Mouse (Mus musculus): ENCODE measurements around the gene Mc3r.
A peak's percentile ranks its signal among the peaks of the same experiment; 100 is the strongest.

The Mc3r gene

DNA sequence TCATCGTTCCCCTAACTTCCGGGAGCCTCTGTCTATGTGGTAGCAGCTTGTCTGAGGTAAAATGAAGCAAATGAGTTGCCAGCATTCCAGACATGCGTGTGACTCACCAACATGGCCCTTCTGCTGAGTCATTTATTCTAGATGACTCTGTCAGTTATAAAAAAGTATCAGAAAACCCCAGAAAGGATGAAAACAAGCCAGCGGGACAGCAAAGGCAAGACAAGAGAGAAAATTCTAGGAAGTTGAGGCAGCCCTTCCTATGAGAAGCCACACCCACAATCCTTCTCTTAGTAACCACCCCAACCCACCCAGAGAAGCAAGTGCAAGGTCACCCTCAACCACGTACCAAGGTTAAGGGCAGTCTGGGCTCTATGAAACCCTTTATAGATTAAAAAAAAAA, 8.7 kb downstream of the Mc3r start:
- DNase-seq: no peak

DNA sequence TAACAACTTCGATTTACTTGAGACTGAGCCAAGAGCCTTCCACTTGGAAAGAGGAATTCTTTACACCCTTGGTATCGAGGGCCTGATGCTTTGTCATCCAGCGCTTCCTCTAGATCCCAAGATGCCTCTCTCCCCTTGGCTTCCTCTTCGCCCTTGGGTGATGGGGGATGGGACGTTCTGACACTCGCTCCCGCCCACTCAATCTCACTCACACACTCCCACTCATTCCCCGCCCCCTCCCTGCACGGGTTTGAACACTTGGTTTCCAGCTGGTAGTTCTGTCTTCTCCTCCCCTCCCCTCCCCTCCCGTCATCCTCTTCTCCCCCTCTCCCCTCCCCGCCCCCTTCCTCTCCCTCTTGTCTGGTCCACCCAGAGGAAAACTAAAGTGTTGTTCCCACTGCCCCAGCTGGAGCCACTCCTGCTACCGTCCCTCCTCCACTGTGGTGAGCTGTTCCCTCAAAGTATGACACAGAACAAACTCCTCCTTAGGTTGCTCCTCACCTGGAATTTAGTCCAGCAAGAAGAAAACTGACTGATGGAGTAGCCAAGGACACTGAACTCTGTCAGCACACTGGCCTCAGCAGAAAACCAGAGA, 9.3 kb downstream of the Mc3r start:
- DNase-seq: no peak

DNA sequence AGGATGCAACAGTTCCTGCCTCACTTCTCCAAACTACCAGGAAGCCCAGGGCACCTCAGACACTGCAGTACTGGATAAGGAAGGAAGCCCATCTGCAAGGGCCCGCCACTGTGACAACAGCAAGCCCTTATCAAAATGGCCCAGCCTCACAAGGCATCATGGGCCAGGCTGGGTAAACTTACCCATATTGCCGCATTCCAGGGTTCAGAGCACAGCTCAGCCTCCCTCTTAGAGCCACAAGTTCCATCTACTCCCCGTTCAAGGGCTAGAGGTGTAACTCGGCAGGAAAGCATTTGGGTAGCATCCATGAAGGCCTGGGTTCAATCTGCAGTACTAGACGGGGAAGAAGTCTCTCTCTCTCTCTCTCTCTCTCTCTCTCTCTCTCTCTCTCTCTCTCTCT, 11.8 kb downstream of the Mc3r start:
- no peak for DNase-seq

DNA sequence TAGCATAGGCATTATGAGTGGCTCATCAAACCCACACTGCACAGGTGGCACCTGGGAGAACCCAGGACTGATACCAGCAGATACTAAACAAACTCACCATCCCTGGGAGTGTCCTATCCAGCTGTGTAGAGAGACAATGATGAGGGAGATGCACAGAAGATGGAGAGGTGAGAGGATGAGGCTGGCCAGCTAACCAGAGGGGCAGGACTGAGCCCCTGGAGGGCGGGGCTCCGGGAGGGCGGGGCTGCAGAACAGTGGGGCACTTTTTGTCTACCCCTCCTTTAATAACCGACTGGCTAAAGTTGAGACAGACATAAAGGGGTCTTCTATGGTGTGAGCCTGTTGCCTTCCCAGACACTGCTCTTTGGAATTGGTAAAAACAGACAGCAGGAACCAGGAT, 13.1 kb downstream of the Mc3r start:
- DNase-seq: no peak

- no peak for DNase-seq
Measured at GRCm38 (mm10) chr2:172263216-172263615, 14.9 kb downstream of the Mc3r start.

DNA sequence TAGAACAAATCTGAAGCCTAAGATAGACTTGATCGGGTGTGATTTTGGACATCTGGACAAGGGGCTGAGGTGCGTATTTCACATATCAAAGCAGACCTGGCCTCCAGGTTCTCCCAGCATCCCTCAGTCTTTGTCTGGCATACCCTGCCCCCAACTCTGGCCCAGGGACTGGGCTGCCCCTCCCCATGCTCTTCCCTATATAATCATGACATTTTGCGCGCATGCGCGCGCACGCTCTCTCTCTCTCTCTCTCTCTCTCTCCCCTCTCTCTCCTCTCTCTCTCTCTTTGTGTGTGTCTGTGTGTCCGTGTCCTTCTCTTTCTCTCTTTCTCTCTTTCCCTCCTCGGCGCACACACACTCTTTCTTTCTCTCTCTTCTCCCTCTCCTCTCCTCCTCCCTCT, 21.6 kb downstream of the Mc3r start:
- DNase-seq: no peak

- no peak for DNase-seq
Measured at GRCm38 (mm10) chr2:172270485-172270944, 22.2 kb downstream of the Mc3r start.

- DNase-seq: no peak
Measured at GRCm38 (mm10) chr2:172270974-172271697, 22.8 kb downstream of the Mc3r start.

GRCm38 (mm10) chr2:172274662-172275061, 26.4 kb downstream of the Mc3r start:
- DNase-seq: no peak

DNA sequence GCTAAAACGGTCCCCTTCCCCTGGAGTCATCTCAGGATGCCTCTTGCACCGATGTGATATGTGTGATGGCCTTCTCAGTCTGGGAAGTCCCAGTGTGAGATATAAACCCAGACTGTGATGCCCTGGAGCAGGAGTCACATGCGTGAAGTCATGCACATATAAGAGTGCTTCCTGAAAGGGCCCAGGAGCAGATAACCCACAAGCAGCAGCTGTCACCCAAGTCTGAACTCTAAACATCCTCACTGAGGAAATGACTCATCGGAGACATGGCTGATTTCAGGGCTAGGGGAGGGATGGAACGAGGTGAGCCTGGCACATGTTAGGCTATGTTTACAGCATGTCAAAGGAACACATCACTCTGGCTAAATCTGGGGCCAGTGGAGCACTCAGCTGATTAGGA, 27.9 kb downstream of the Mc3r start:
- DNase-seq: no peak

- DNase-seq: no peak
Measured at GRCm38 (mm10) chr2:172278979-172279378, 30.7 kb downstream of the Mc3r start.

DNA sequence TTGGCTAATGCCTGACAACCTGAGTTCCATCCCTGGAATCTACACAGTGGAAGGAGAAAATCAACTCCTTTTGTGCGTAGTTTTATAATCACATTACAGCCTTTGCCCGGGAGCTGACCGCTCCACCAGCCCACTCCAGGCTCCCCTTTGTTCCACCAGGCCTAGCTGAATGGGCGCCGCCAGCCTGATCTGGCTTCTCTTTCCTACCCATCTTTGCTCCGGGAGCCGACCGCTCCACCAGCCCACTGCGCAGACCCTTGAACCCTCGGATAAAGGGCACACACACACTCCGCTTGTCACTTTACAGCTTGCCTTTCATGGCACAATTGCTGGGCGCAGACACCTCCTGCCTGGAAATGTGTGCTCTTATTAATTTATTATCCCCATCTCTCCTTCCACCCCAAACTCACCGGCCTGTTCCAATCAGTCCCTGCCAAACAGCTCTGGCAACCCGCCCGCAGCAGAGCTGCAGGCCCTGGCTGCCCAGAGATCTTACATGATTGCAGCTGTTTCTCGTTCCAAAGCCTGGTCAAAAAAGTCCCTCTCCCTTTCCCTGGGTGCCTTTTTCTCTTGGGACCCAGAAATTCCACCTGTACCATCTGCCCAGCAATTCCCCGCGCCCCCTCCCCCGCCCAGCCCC, 33.9 kb downstream of the Mc3r start:
- peak; percentile 55 to 77 for DNase-seq

- no peak for DNase-seq
Measured at GRCm38 (mm10) chr2:172287715-172288114, 39.4 kb downstream of the Mc3r start.

GRCm38 (mm10) chr2:172288965-172289364, 40.7 kb downstream of the Mc3r start:
- DNase-seq: no peak

- no peak for DNase-seq
Measured at GRCm38 (mm10) chr2:172289632-172290031, 41.3 kb downstream of the Mc3r start.

DNA sequence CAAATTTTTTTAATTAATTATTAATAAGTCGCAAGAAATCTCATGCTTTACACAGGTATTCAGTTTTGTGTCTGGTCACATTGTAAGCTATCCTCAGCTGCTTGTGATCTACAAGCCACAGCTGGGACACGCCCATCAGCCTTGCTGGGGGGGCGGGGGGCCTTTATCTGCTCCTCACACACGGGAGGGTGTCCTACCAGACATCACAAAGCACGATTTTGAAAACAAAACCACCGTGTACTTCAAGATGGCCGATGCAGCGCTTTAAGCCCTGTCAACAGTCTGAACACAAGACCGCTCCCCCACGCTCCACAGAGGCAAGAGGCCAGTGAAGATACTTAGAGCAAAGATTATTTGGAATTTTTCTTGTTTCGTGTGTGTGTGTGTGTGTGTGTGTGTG, 42.2 kb downstream of the Mc3r start:
- no peak for DNase-seq

- DNase-seq: no peak
Measured at GRCm38 (mm10) chr2:172291025-172291424, 42.7 kb downstream of the Mc3r start.

DNA sequence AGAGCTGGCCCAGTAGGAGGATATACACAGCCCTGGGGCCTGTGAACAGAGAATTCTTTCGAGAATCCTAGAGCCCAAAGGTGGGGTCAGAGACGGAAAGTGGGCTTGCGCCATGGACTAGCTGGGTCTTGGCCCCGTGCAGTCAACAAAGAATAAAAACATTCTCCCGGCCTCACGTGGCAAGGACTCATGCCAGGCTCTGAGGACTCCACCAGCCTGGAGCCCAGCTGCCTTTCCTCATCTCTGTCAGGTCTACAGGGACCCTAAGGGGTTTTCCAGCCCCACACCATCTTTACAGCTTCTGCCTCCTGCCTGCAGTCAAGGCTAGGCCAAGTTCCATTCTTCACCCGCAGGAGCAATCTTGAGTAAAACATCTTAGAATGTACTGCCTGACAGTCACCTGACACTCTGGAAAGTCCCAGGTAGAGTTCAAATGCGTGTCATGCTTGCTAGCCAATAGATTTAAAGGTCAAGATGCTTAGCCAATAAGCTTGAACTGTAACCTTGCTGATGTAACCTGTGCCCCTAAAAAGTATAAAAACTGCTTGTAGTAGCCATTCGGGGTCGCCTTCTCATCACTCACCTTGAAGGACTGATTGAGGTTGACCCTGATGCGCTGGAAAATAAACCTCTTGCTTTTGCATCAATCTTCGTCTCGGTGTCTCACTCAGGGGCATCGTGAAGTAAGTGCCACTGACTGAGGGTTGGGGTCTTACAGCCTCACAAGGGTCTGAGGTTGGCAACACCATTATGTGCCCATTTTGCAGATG, 43.6 kb downstream of the Mc3r start:
- no peak for DNase-seq

- DNase-seq: no peak
Measured at GRCm38 (mm10) chr2:172292525-172293405, 44.5 kb downstream of the Mc3r start.

DNA sequence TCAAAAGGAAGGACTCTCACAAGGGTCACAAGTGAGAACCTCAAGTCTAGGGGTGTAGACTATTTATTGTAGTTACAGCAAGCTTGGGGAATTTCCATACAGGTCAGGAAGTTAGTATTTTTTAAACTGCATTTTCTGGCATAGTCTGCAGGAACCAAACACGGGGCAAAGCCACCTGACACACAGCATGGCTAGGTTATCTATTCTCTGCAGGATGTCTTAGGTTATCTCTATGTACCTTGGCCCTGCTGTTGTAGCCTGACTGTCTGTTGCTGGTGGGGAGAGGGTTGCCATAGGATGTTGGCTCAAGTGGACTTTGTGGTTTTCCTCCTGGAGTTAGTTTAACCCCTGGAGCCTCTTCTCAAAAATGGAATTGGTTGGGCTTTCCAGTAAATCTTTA, 49.8 kb downstream of the Mc3r start:
- DNase-seq: no peak

GRCm38 (mm10) chr2:172298542-172298941, 50.2 kb downstream of the Mc3r start:
- no peak for DNase-seq

All from cerebellum, postnatal 25 days (tissue).